Mouse (Mus musculus) myocyte (in vitro differentiated cells): ENCODE results near the gene Abhd14b.

Source experiments
- MAX ChIP-seq: IDR thresholded peaks from one replicate; pipeline ENCODE4 v1.6.1; 2011; ENCODE audit warnings: low read depth, mild to moderate bottlenecking, control low read depth
- POLR2A ChIP-seq: IDR thresholded peaks from one replicate; pipeline ENCODE4 v1.6.1; 2011; ENCODE audit warnings: low read depth, mild to moderate bottlenecking, control low read depth, moderate library complexity; ENCODE audit not compliant: insufficient read length
- POLR2AphosphoS2 ChIP-seq: IDR thresholded peaks from one replicate; pipeline ENCODE4 v1.6.1; 2011; ENCODE audit warnings: low read depth, control low read depth; ENCODE audit not compliant: insufficient read length
- TCF12 ChIP-seq: IDR thresholded peaks from one replicate; pipeline ENCODE4 v1.6.1; 2011; ENCODE audit warnings: mild to moderate bottlenecking, control low read depth; ENCODE audit not compliant: poor library complexity, insufficient read depth, severe bottlenecking
- USF1 ChIP-seq: IDR thresholded peaks from one replicate; pipeline ENCODE4 v1.6.1; 2011; ENCODE audit warnings: low read depth, mild to moderate bottlenecking, control low read depth, moderate library complexity

DNA sequence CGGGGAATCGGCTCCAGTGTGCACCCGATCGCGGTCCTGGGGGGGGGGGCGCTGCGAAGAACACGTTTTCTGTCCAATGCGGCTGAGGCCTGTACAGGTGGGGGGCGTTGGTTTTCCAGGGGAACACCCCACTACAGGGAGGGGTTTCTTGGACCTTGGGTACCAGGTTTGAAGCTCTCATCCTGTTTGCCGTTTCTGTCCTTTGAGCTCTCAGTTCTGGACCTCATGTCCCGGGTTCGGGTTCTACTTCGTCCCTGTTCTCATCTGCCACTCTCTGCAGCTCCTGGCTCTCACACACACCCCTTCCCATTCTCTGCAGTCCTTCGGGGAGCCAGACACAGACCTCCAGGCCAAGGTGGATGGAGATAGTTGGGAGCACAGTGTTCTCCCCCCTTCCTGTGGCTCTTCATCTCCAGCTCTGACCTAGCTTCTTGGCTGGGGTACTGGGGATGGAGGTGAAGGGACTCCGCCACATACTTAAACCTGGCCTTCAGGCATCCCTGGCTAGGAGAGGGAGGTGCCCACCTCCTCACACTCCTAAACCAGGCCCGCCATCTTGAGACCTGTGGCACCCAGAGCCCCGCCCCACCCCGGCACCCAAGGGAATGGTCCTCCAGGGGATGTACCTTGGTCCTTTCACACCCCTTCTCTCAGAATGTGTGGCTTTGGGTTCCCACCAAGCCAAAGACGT lies 7.0 kb downstream of the Abhd14b start:
- no peak for TF ChIP-seq USF1
- TF ChIP-seq POLR2A = peak; percentile 19
- TF ChIP-seq MAX = no peak
- no peak for TF ChIP-seq TCF12
- TF ChIP-seq POLR2AphosphoS2 = peak; percentile 10
